Mouse (Mus musculus): ENCODE measurements at regions not wholly inside any gene's neighbourhood (a gene's known extent, or its start where the extent isn't known, plus 50 kb on each side); places are given as distances from the start of the nearest gene placed in this dataset.

- no peak for TF ChIP-seq CTCF (IDR thresholded peaks at IDR 0.05; ENCODE audit: borderline replicate concordance, insufficient read depth, low read depth, low read length)
- no peak for TF ChIP-seq POLR2A (IDR thresholded peaks at IDR 0.05; ENCODE audit: borderline replicate concordance, insufficient read depth, low read length)
Observed at GRCm38 (mm10) chr1:113431266-113431665, 1566.5 kb upstream of the Dsel start.

Measured in cerebellum, adult 2 months (tissue).